Mouse (Mus musculus) embryonic facial prominence, embryonic 14.5 days (tissue): ENCODE measurements around the gene Arhgef17. TPM values are rescaled to one million over a fixed set of nuclear protein-coding genes. Genes with fewer than 3 reads are reported as not detected.

Source experiments
- ATAC-seq: fragments of 200-750 bp; cut with Nextera tagmentation; 2 replicates; pipeline ENCODE4 v1.8.0; 2017; ENCODE audit warnings: low read depth, moderate number of reproducible peaks, moderate TSS enrichment
- DNase-seq: peaks from one replicate; pipeline ENCODE4 v3.0.0-alpha.2; 2015; ENCODE audit warnings: low spot score
- H3K27ac ChIP-seq: fragments of 300-500 bp; sonication (generic); replicated peaks from 2 replicates; pipeline ENCODE4 v1.5.1; 2014; ENCODE audit warnings: low read depth, mild to moderate bottlenecking, low read length, moderate library complexity
- H3K27me3 ChIP-seq: fragments of 300-500 bp; sonication (generic); replicated peaks from 2 replicates; pipeline ENCODE4 v1.6.1; 2014; ENCODE audit warnings: low read length; ENCODE audit not compliant: control insufficient read depth, insufficient read depth
- H3K36me3 ChIP-seq: fragments of 300-500 bp; sonication (generic); 2 replicates; pipeline ENCODE4 v1.6.1; 2014; ENCODE audit warnings: low read length, mixed read lengths; ENCODE audit not compliant: control insufficient read depth, insufficient read depth
- H3K4me1 ChIP-seq: fragments of 300-500 bp; sonication (generic); 2 replicates; pipeline ENCODE4 v1.6.1; 2014; ENCODE audit warnings: antibody characterized with exemption, low read length; ENCODE audit not compliant: control insufficient read depth, insufficient read depth
- H3K4me2 ChIP-seq: fragments of 300-500 bp; sonication (generic); 2 replicates; pipeline ENCODE4 v1.6.1; 2014; ENCODE audit warnings: low read depth, mild to moderate bottlenecking, low read length, moderate library complexity, mixed read lengths
- H3K4me3 ChIP-seq: fragments of 300-500 bp; sonication (generic); 2 replicates; pipeline ENCODE4 v1.5.1; 2014; ENCODE audit warnings: low read depth, mild to moderate bottlenecking, low read length
- H3K9ac ChIP-seq: fragments of 300-500 bp; sonication (generic); 2 replicates; pipeline ENCODE4 v1.6.1; 2014; ENCODE audit warnings: low read depth, mild to moderate bottlenecking, low read length, moderate library complexity, mixed read lengths
- H3K9me3 ChIP-seq: fragments of 300-500 bp; sonication (generic); 2 replicates; pipeline ENCODE4 v1.6.1; 2016; ENCODE audit warnings: low read length; ENCODE audit not compliant: control insufficient read depth
- WGBS: fragments of 180-500 bp; shearing (Covaris S2); extraction: QIAGEN DNeasy Blood & Tissue Kit; methylation state at CpG from one replicate; pipeline ENCODE4 v1.1.7; 2014; 5-methylcytosine and 5-hydroxymethylcytosine counted together
- polyA plus RNA-seq: library from polyadenylated mRNA; unstranded; fragments of >200 nt; fragmentation: Nextera tagmentation; extraction: Ambion mirVana; gene quantifications from 2 replicates; pipeline ENCODE4 v1.2.1, GENCODE M21; 2014

Gene Arhgef17
- polyA plus RNA-seq, 1 experiment from 2014 or later, result 16.8 TPM

GRCm38 (mm10) chr7:100860450-100860849 lies 71.5 kb downstream of the Arhgef17 start:
- Histone ChIP-seq H3K4me3 (no peak overlapping the region), H3K4me1 (peaks cover 19% of the 10 kb centered on the region; the same call in 1 of the 2 replicates), H3K36me3 (no peaks in the 10 kb centered on the region), H3K27ac (no peak overlapping the region), H3K27me3 (no peaks in the 10 kb centered on the region), H3K9me3 (no peaks in the 10 kb centered on the region), H3K9ac (no peak overlapping the region), H3K4me2 (no peak overlapping the region)
- no peak for DNase-seq
- no peak for ATAC-seq
- WGBS, result 70% methylated on average over 3 of the region's 3 CpGs

GRCm38 (mm10) chr7:100855795-100856573 lies 75.9 kb downstream of the Arhgef17 start:
- WGBS, result 49% methylated on average over 5 of the region's 5 CpGs
- Histone ChIP-seq H3K4me1 (peaks cover 38% of the 10 kb centered on the region), H3K9me3 (no peaks in the 10 kb centered on the region), H3K27ac (no peak overlapping the region; the same call in 1 of the 2 replicates), H3K9ac (no peak overlapping the region), H3K4me3 (no peak overlapping the region), H3K36me3 (no peaks in the 10 kb centered on the region), H3K27me3 (no peaks in the 10 kb centered on the region), H3K4me2 (no peak overlapping the region)
- no peak; the same call in 1 of the 2 replicates for ATAC-seq
- peak; percentile 58 for DNase-seq

GRCm38 (mm10) chr7:100855300-100855699 lies 76.6 kb downstream of the Arhgef17 start:
- no peak overlapping the region for H3K9ac ChIP-seq
- H3K27ac ChIP-seq, result no peak overlapping the region
- H3K27me3 ChIP-seq, result no peaks in the 10 kb centered on the region
- ATAC-seq (no peak), DNase-seq (no peak)
- H3K4me2 ChIP-seq, result no peak overlapping the region
- peaks cover 31% of the 10 kb centered on the region for H3K4me1 ChIP-seq
- H3K9me3 ChIP-seq, result no peaks in the 10 kb centered on the region
- 37% methylated on average over 4 of the region's 4 CpGs for WGBS
- no peak overlapping the region for H3K4me3 ChIP-seq
- H3K36me3 ChIP-seq, result no peaks in the 10 kb centered on the region

GRCm38 (mm10) chr7:100854861-100855260 lies 77.0 kb downstream of the Arhgef17 start:
- DNase-seq (no peak), ATAC-seq (no peak)
- Histone ChIP-seq H3K4me2 (no peak overlapping the region), H3K4me1 (peaks cover 31% of the 10 kb centered on the region), H3K4me3 (no peak overlapping the region), H3K9ac (no peak overlapping the region), H3K27ac (no peak overlapping the region), H3K27me3 (no peaks in the 10 kb centered on the region), H3K9me3 (no peaks in the 10 kb centered on the region), H3K36me3 (no peaks in the 10 kb centered on the region)
- WGBS, result 68% methylated on average over 5 of the region's 5 CpGs

GRCm38 (mm10) chr7:100854137-100854814 lies 77.6 kb downstream of the Arhgef17 start:
- H3K27ac ChIP-seq, result no peak overlapping the region; the same call in 1 of the 2 replicates
- WGBS, result 36% methylated on average over 5 of the region's 6 CpGs

GRCm38 (mm10) chr7:100853396-100853795 lies 78.5 kb downstream of the Arhgef17 start:
- WGBS, result 69% methylated on average over 3 of the region's 3 CpGs
- no peak overlapping the region for H3K4me3 ChIP-seq
- ATAC-seq (no peak), DNase-seq (no peak)
- H3K4me1 ChIP-seq, result peaks cover 31% of the 10 kb centered on the region
- H3K4me2 ChIP-seq, result no peak overlapping the region
- H3K9ac ChIP-seq, result no peak overlapping the region
- no peaks in the 10 kb centered on the region for H3K9me3 ChIP-seq
- no peaks in the 10 kb centered on the region for H3K27me3 ChIP-seq
- H3K27ac ChIP-seq, result no peak overlapping the region
- no peaks in the 10 kb centered on the region for H3K36me3 ChIP-seq

More at GRCm38 (mm10) chr7:100854137-100854814, 77.6 kb downstream of the Arhgef17 start:
- Histone ChIP-seq H3K4me3 (no peak overlapping the region), H3K4me2 (no peak overlapping the region), H3K4me1 (peaks cover 31% of the 10 kb centered on the region), H3K27me3 (no peaks in the 10 kb centered on the region), H3K36me3 (no peaks in the 10 kb centered on the region), H3K9me3 (no peaks in the 10 kb centered on the region), H3K9ac (no peak overlapping the region)
- DNase-seq (no peak), ATAC-seq (no peak)

- Histone ChIP-seq H3K27me3 (no peaks in the 10 kb centered on the region), H3K27ac (no peak overlapping the region), H3K4me2 (no peak overlapping the region), H3K9ac (no peak overlapping the region), H3K4me1 (peaks cover 29% of the 10 kb centered on the region), H3K4me3 (no peak overlapping the region), H3K9me3 (no peaks in the 10 kb centered on the region), H3K36me3 (no peaks in the 10 kb centered on the region)
- DNase-seq, result no peak
- WGBS, result 58% methylated on average over 9 of the region's 9 CpGs
- ATAC-seq, result peak; percentile 19; the same call in 1 of the 2 replicates
These were observed 80.2 kb downstream of the Arhgef17 start for GRCm38 (mm10) chr7:100851481-100852356.

GRCm38 (mm10) chr7:100849508-100849907 lies 82.4 kb downstream of the Arhgef17 start:
- H3K4me2 ChIP-seq, result no peak overlapping the region
- ATAC-seq (no peak), DNase-seq (no peak)
- no peak overlapping the region for H3K9ac ChIP-seq
- H3K9me3 ChIP-seq, result no peaks in the 10 kb centered on the region
- no peaks in the 10 kb centered on the region for H3K27me3 ChIP-seq
- no peak overlapping the region for H3K4me3 ChIP-seq
- no peak overlapping the region for H3K27ac ChIP-seq
- WGBS, result 96% methylated on average over 2 of the region's 2 CpGs
- H3K36me3 ChIP-seq, result no peaks in the 10 kb centered on the region
- peaks cover 20% of the 10 kb centered on the region for H3K4me1 ChIP-seq
